Mouse (Mus musculus): ENCODE results near the gene 1700061G19Rik. TPM values are rescaled to one million over a fixed set of nuclear protein-coding genes. Genes with fewer than 3 reads are reported as not detected.

Gene 1700061G19Rik
- total and polyA plus RNA-seq, 3 experiments = 0.27 to 0.68 TPM; not detected in 1

Other genes starting within 250 kb of the 1700061G19Rik start
- 162 and 203 TPM in 2 replicates for gene Lonp1, start 248.6 kb upstream of the 1700061G19Rik start, total RNA-seq (2012; rRNA removed)
- gene Lonp1, start 248.6 kb upstream of the 1700061G19Rik start, polyA plus RNA-seq (2012; ENCODE audit: insufficient read depth in 1 of 2, insufficient read length in 2 of 2, low read depth in 1 of 2, low replicate concordance in 2 of 2, missing spikeins in 1 of 2) = 100 to 1,000 TPM; 197 to 296 TPM
- gene Catsperd, start 247.3 kb upstream of the 1700061G19Rik start, total RNA-seq (2012; rRNA removed) = 0.33 and 0.46 TPM in 2 replicates
- gene Catsperd, start 247.3 kb upstream of the 1700061G19Rik start, polyA plus RNA-seq (2012; ENCODE audit: insufficient read depth in 1 of 2, insufficient read length in 2 of 2, low read depth in 1 of 2, low replicate concordance in 2 of 2, missing spikeins in 1 of 2) = 1 to 10 TPM in 1 of 2 experiments, not detected in 1; 1.1 TPM
- 123 and 137 TPM in 2 replicates for gene Ranbp3, start 202.2 kb upstream of the 1700061G19Rik start, total RNA-seq (2012; rRNA removed)
- gene Ranbp3, start 202.2 kb upstream of the 1700061G19Rik start, polyA plus RNA-seq (2012; ENCODE audit: insufficient read depth in 1 of 2, insufficient read length in 2 of 2, low read depth in 1 of 2, low replicate concordance in 2 of 2, missing spikeins in 1 of 2) = 100 to 1,000 TPM in 1 of 2 experiments, not detected in 1; 150 TPM
- gene Ndufa11, start 157.7 kb upstream of the 1700061G19Rik start, total RNA-seq (2012; rRNA removed) = 226 and 249 TPM in 2 replicates
- 100 to 1,000 TPM in 1 of 2 experiments, not detected in 1; 351 TPM for gene Ndufa11, start 157.7 kb upstream of the 1700061G19Rik start, polyA plus RNA-seq (2012; ENCODE audit: insufficient read depth in 1 of 2, insufficient read length in 2 of 2, low read depth in 1 of 2, low replicate concordance in 2 of 2, missing spikeins in 1 of 2)
- gene Vmac, start 157.5 kb upstream of the 1700061G19Rik start, total RNA-seq (2012; rRNA removed) = 1.7 and 2.6 TPM in 2 replicates
- 1 to 10 TPM in 1 of 2 experiments, not detected in 1; 8.0 TPM for gene Vmac, start 157.5 kb upstream of the 1700061G19Rik start, polyA plus RNA-seq (2012; ENCODE audit: insufficient read depth in 1 of 2, insufficient read length in 2 of 2, low read depth in 1 of 2, low replicate concordance in 2 of 2, missing spikeins in 1 of 2)
- 5.6 and 10.9 TPM in 2 replicates for gene Nrtn, start 117.9 kb upstream of the 1700061G19Rik start, total RNA-seq (2012; rRNA removed)
- gene Nrtn, start 117.9 kb upstream of the 1700061G19Rik start, polyA plus RNA-seq (2012; ENCODE audit: insufficient read depth in 1 of 2, insufficient read length in 2 of 2, low read depth in 1 of 2, low replicate concordance in 2 of 2, missing spikeins in 1 of 2) = 10 to 100 TPM in 1 of 2 experiments, not detected in 1; 11.8 TPM
- gene Dus3l, start 110.7 kb upstream of the 1700061G19Rik start, total RNA-seq (2012; rRNA removed) = 34.1 and 38.9 TPM in 2 replicates
- 10 to 100 TPM in 1 of 2 experiments, not detected in 1; 70.5 TPM for gene Dus3l, start 110.7 kb upstream of the 1700061G19Rik start, polyA plus RNA-seq (2012; ENCODE audit: insufficient read depth in 1 of 2, insufficient read length in 2 of 2, low read depth in 1 of 2, low replicate concordance in 2 of 2, missing spikeins in 1 of 2)
- 1.0 and 1.3 TPM in 2 replicates for gene Prr22, start 105.2 kb upstream of the 1700061G19Rik start, total RNA-seq (2012; rRNA removed)
- 1 to 10 TPM in 1 of 2 experiments, not detected in 1; 5.5 TPM for gene Prr22, start 105.2 kb upstream of the 1700061G19Rik start, polyA plus RNA-seq (2012; ENCODE audit: insufficient read depth in 1 of 2, insufficient read length in 2 of 2, low read depth in 1 of 2, low replicate concordance in 2 of 2, missing spikeins in 1 of 2)
- 7.5 and 8.7 TPM in 2 replicates for gene Rfx2, start 44.5 kb upstream of the 1700061G19Rik start, total RNA-seq (2012; rRNA removed)
- gene Rfx2, start 44.5 kb upstream of the 1700061G19Rik start, polyA plus RNA-seq (2012; ENCODE audit: insufficient read depth in 1 of 2, insufficient read length in 2 of 2, low read depth in 1 of 2, low replicate concordance in 2 of 2, missing spikeins in 1 of 2) = 10 to 100 TPM in 1 of 2 experiments, not detected in 1; 29.2 TPM
- not detected in 2 replicates for gene Acsbg2, start 1.0 kb upstream of the 1700061G19Rik start, total RNA-seq (2012; rRNA removed)
- gene Acsbg2, start 1.0 kb upstream of the 1700061G19Rik start, polyA plus RNA-seq (2012; ENCODE audit: insufficient read depth in 1 of 2, insufficient read length in 2 of 2, low read depth in 1 of 2, low replicate concordance in 2 of 2, missing spikeins in 1 of 2) = not detected
- 21.7 and 25.0 TPM in 2 replicates for gene Mllt1, start 59.9 kb downstream of the 1700061G19Rik start, total RNA-seq (2012; rRNA removed)
- 10 to 100 TPM in 1 of 2 experiments, not detected in 1; 63.0 TPM for gene Mllt1, start 59.9 kb downstream of the 1700061G19Rik start, polyA plus RNA-seq (2012; ENCODE audit: insufficient read depth in 1 of 2, insufficient read length in 2 of 2, low read depth in 1 of 2, low replicate concordance in 2 of 2, missing spikeins in 1 of 2)
- not detected in 2 replicates for gene Acer1, start 106.6 kb downstream of the 1700061G19Rik start, total RNA-seq (2012; rRNA removed)
- gene Acer1, start 106.6 kb downstream of the 1700061G19Rik start, polyA plus RNA-seq (2012; ENCODE audit: insufficient read depth in 1 of 2, insufficient read length in 2 of 2, low read depth in 1 of 2, low replicate concordance in 2 of 2, missing spikeins in 1 of 2) = under 1 TPM in 1 of 2 experiments, not detected in 1; 0.03 TPM
- 177 TPM in 2 replicates for gene Clpp, start 114.8 kb downstream of the 1700061G19Rik start, total RNA-seq (2012; rRNA removed)
- 100 to 1,000 TPM in 1 of 2 experiments, not detected in 1; 178 TPM for gene Clpp, start 114.8 kb downstream of the 1700061G19Rik start, polyA plus RNA-seq (2012; ENCODE audit: insufficient read depth in 1 of 2, insufficient read length in 2 of 2, low read depth in 1 of 2, low replicate concordance in 2 of 2, missing spikeins in 1 of 2)
- gene Alkbh7, start 121.9 kb downstream of the 1700061G19Rik start, total RNA-seq (2012; rRNA removed) = 22.5 and 26.4 TPM in 2 replicates
- 10 to 100 TPM in 1 of 2 experiments, not detected in 1; 18.9 TPM for gene Alkbh7, start 121.9 kb downstream of the 1700061G19Rik start, polyA plus RNA-seq (2012; ENCODE audit: insufficient read depth in 1 of 2, insufficient read length in 2 of 2, low read depth in 1 of 2, low replicate concordance in 2 of 2, missing spikeins in 1 of 2)
- gene Pspn, start 124.5 kb downstream of the 1700061G19Rik start, total RNA-seq (2012; rRNA removed) = not detected in 2 replicates
- gene Pspn, start 124.5 kb downstream of the 1700061G19Rik start, polyA plus RNA-seq (2012; ENCODE audit: insufficient read depth in 1 of 2, insufficient read length in 2 of 2, low read depth in 1 of 2, low replicate concordance in 2 of 2, missing spikeins in 1 of 2) = 1 to 10 TPM in 1 of 2 experiments, not detected in 1; 1.0 TPM
- 116 and 145 TPM in 2 replicates for gene Gtf2f1, start 135.8 kb downstream of the 1700061G19Rik start, total RNA-seq (2012; rRNA removed)
- gene Gtf2f1, start 135.8 kb downstream of the 1700061G19Rik start, polyA plus RNA-seq (2012; ENCODE audit: insufficient read depth in 1 of 2, insufficient read length in 2 of 2, low read depth in 1 of 2, low replicate concordance in 2 of 2, missing spikeins in 1 of 2) = 100 to 1,000 TPM in 1 of 2 experiments, not detected in 1; 171 TPM
- gene Gm17949, start 136.0 kb downstream of the 1700061G19Rik start, total RNA-seq (2012; rRNA removed) = 0.08 TPM in 1 of 2 replicates, not detected in the other
- under 1 TPM in 1 of 2 experiments, not detected in 1; 0.13 TPM for gene Gm17949, start 136.0 kb downstream of the 1700061G19Rik start, polyA plus RNA-seq (2012; ENCODE audit: insufficient read depth in 1 of 2, insufficient read length in 2 of 2, low read depth in 1 of 2, low replicate concordance in 2 of 2, missing spikeins in 1 of 2)
- 89.3 and 104 TPM in 2 replicates for gene Khsrp, start 156.0 kb downstream of the 1700061G19Rik start, total RNA-seq (2012; rRNA removed)
- gene Khsrp, start 156.0 kb downstream of the 1700061G19Rik start, polyA plus RNA-seq (2012; ENCODE audit: insufficient read depth in 1 of 2, insufficient read length in 2 of 2, low read depth in 1 of 2, low replicate concordance in 2 of 2, missing spikeins in 1 of 2) = 100 to 1,000 TPM; 125 to 157 TPM
- gene Slc25a41, start 166.2 kb downstream of the 1700061G19Rik start, total RNA-seq (2012; rRNA removed) = 0.08 and 0.13 TPM in 2 replicates
- under 1 TPM in 1 of 2 experiments, not detected in 1; 0.15 TPM for gene Slc25a41, start 166.2 kb downstream of the 1700061G19Rik start, polyA plus RNA-seq (2012; ENCODE audit: insufficient read depth in 1 of 2, insufficient read length in 2 of 2, low read depth in 1 of 2, low replicate concordance in 2 of 2, missing spikeins in 1 of 2)
- not detected in 2 replicates for gene Crb3, start 183.6 kb downstream of the 1700061G19Rik start, total RNA-seq (2012; rRNA removed)
- gene Crb3, start 183.6 kb downstream of the 1700061G19Rik start, polyA plus RNA-seq (2012; ENCODE audit: insufficient read depth in 1 of 2, insufficient read length in 2 of 2, low read depth in 1 of 2, low replicate concordance in 2 of 2, missing spikeins in 1 of 2) = under 1 TPM in 1 of 2 experiments, not detected in 1; 0.19 TPM
- gene Slc25a23, start 184.4 kb downstream of the 1700061G19Rik start, total RNA-seq (2012; rRNA removed) = 4.9 and 5.9 TPM in 2 replicates
- 10 to 100 TPM in 1 of 2 experiments, not detected in 1; 60.8 TPM for gene Slc25a23, start 184.4 kb downstream of the 1700061G19Rik start, polyA plus RNA-seq (2012; ENCODE audit: insufficient read depth in 1 of 2, insufficient read length in 2 of 2, low read depth in 1 of 2, low replicate concordance in 2 of 2, missing spikeins in 1 of 2)
- 3.2 and 3.8 TPM in 2 replicates for gene Dennd1c, start 203.0 kb downstream of the 1700061G19Rik start, total RNA-seq (2012; rRNA removed)
- gene Dennd1c, start 203.0 kb downstream of the 1700061G19Rik start, polyA plus RNA-seq (2012; ENCODE audit: insufficient read depth in 1 of 2, insufficient read length in 2 of 2, low read depth in 1 of 2, low replicate concordance in 2 of 2, missing spikeins in 1 of 2) = 10 to 100 TPM in 1 of 2 experiments, not detected in 1; 20.7 TPM
- gene Tubb4a, start 212.3 kb downstream of the 1700061G19Rik start, total RNA-seq (2012; rRNA removed) = 0.35 and 0.62 TPM in 2 replicates
- gene Tubb4a, start 212.3 kb downstream of the 1700061G19Rik start, polyA plus RNA-seq (2012; ENCODE audit: insufficient read depth in 1 of 2, insufficient read length in 2 of 2, low read depth in 1 of 2, low replicate concordance in 2 of 2, missing spikeins in 1 of 2) = 1 to 10 TPM in 1 of 2 experiments, not detected in 1; 6.4 TPM
- 2.0 and 2.5 TPM in 2 replicates for gene Tnfsf9, start 229.8 kb downstream of the 1700061G19Rik start, total RNA-seq (2012; rRNA removed)
- 1 to 10 TPM in 1 of 2 experiments, not detected in 1; 3.4 TPM for gene Tnfsf9, start 229.8 kb downstream of the 1700061G19Rik start, polyA plus RNA-seq (2012; ENCODE audit: insufficient read depth in 1 of 2, insufficient read length in 2 of 2, low read depth in 1 of 2, low replicate concordance in 2 of 2, missing spikeins in 1 of 2)

Measured in MEL (cell line).